Mouse (Mus musculus) T-helper 1 cell (primary cell): ENCODE measurements at regions not wholly inside any gene's neighbourhood (a gene's known extent, or its start where the extent isn't known, plus 50 kb on each side); places are given as distances from the start of the nearest gene placed in this dataset.
"Not testable (repeated sequence)": the region's sequence is repeated elsewhere in the genome, so short reads cannot be mapped to it uniquely, and the experiment has no call there.

Experiments used
- in situ Hi-C: fragments of 300-600 bp; cut with MboI, MseI; formaldehyde crosslinking; loops from one replicate; pipeline ENCODE4 v1.15.1; 2025; ENCODE audit warnings: high pct_unique_total_duplicates

GRCm38 (mm10) chr3:137217926-137218325 is 122.9 kb upstream of the Emcn start:
- in situ Hi-C loops: no loop called here

DNA sequence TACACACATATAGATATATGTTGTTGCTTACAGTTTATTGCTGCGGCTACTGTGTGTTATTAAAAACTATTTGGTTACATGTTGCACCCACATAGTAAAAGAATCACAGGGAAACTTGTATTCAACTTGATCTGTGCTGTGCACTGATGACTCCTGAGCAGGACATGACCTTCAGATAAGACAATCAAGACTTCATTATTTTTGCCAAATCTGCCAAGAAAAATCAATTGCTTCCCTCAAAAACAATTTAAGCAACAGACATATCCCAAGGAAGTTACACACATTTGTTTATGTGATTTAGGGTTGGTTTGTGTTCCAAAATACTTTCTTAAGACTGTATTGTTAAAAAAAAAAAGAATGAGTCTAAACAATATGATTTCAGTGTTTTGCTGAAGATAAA is 114.7 kb upstream of the Emcn start:
- in situ Hi-C loops: no loop called here

DNA sequence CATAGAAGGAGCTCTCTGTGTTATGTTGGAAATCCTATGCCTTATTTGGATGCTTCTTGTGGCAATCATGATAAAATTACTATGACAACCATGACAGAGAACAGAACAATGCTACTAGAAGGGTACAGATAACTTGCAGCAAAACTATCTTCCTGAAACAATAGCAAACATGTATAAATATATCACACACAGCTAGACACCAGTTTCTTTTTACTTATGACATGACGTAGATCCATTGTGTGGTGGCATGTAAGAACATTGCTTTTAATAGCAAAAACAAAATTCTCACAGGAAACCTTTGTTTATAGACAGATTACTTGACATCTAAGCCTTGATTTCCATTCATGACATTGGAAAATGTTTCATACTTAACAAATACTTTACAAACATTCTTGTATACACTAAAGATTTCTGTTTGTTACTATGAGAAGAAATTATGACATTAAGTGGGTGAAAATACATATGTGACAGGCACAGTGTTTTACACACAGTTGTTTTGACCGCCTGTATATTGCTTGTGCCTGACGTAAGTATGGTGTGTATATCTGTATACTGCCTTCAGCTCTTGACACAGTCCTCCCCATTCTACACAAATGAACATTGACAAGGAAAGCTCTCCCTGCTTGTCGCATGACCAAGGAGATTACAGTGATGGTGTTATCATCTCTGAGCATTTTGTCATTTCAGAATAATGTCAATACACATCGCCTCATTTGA is 113.6 kb upstream of the Emcn start:
- in situ Hi-C loops: no loop called here

GRCm38 (mm10) chr3:137228416-137228815 is 112.5 kb upstream of the Emcn start:
- in situ Hi-C loops: no loop called here

DNA sequence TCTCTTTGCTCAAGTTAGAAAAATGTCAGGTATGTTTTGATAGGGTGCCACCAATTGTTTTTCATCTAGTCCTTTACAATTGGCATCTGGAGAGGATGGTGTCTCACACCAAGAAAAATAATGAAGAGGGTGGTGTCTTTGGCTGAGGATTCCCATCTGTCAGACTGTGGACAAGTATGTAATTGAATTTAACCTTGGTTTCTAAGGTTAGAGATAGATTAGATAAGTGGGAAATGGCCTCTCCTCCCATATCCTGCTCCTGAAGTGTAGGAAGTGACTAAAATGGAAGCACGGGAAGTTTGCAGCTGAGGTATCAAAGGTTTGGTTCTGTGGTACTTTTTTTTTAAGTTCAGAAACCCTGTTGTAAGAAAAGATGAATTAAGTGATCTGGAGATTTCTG is 98.0 kb upstream of the Emcn start:
- in situ Hi-C loops: no loop called here

DNA sequence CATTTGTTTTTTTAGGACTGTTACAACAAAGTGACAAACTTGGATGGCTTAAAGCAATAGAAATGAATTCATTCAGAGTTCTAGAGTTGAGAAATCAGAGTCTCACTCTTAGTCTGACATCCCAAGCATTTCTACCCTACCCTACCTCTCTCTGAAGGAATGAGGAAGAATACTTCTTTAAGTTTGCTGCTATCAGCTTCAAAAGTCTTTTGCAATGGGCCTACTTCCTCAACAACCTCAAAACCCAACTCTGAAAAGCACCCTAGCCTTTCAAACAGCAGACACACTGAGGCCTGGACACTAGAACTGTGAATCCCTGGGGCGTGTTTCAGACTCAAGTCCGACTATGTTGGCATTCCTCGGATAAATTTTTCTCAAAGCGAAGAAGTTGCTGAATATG is 77.0 kb upstream of the Emcn start:
- in situ Hi-C loops: no loop called here

DNA sequence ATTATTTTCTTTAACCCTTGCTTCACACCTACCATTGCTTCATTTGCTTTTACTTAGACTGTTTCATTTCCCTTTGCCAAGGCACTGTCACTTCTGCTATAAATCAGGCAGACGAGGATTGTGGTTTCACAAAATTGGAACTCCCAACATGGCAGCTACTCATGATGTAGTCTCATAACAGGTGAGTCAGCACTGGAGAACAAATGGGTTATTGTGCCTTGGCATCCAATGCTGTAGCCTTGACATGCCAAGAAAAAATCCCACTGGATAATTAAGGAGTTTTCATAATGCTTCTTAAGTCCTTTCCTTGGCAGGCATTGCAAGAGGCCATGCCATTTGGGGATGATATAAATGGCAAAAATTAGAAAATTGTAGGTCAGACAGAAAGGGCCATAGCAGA is 73.1 kb upstream of the Emcn start:
- in situ Hi-C loops: no loop called here

DNA sequence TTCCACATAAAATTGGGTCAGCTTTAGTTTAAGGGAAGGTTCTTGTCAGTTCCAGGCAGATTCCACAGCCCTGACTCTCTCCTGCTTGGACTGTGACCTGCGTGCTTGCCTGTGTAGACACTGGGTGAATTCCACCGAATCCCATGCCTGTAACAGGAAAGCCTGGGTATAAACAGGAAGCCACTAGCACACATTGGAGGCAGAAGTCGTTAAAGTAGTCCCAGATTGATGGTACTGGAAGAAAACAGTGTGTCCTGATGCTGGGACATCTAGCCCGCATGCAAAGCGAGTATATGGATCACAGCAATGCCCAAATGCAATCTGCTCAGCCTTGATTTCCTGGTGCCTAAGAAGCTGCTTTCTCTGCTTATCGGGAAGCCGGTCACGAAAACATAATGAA is 65.4 kb upstream of the Emcn start:
- in situ Hi-C loops: no loop called here

GRCm38 (mm10) chr3:137279284-137279683 is 61.6 kb upstream of the Emcn start:
- in situ Hi-C loops: no loop called here

- in situ Hi-C loops: no loop called here
Measured at GRCm38 (mm10) chr3:137281052-137281451, 59.8 kb upstream of the Emcn start.

DNA sequence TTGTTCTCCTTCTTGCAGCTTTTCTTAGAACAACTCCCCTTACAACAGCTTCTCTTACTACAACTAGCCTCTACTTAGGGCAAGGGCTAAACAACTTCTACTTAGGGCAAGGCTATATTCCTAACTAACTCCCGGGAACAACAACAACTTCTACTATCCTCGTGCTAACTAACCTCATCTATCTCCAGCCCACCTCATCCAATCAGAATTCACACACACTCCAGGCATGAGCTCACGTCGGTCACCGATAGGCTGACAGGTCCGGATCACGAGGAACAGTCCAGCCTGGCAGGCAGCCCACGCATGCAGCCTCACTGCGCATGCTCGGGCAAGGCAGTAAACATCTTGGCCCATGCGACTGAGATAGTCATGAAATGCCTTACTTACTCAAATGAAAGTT is 53.3 kb upstream of the Emcn start:
- in situ Hi-C loops: not testable (repeated sequence)

DNA sequence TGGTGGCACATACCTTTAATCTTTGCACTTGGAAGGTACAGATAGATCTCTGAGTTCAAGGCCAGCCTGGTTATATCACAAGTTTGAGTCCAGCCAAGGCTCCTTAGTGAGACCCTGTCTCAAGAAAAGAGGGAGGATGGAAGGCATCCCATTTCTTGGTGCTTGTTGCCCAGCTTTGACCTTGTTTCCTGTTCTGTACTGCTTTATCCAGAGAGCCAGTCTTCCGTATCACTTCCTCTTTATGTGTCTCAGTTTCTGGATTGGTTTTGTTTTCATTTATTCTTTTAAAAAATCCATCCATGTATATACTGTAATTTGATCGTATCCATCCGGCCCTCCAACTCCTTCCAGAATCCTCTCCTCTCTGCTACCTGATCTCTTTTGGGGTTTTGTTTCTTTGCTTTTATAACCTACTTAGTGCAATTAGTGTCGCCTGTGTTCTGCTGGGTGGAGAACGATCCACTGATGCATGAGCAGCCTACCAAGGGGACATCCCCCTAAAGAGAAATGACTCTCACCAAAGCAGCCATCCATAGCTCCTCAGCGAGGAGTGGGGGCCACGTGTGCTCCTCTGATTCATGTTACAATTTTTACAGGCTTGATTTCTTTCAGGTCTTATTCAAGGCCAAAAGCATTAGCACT is 52.4 kb upstream of the Emcn start:
- in situ Hi-C loops: no loop called here

DNA sequence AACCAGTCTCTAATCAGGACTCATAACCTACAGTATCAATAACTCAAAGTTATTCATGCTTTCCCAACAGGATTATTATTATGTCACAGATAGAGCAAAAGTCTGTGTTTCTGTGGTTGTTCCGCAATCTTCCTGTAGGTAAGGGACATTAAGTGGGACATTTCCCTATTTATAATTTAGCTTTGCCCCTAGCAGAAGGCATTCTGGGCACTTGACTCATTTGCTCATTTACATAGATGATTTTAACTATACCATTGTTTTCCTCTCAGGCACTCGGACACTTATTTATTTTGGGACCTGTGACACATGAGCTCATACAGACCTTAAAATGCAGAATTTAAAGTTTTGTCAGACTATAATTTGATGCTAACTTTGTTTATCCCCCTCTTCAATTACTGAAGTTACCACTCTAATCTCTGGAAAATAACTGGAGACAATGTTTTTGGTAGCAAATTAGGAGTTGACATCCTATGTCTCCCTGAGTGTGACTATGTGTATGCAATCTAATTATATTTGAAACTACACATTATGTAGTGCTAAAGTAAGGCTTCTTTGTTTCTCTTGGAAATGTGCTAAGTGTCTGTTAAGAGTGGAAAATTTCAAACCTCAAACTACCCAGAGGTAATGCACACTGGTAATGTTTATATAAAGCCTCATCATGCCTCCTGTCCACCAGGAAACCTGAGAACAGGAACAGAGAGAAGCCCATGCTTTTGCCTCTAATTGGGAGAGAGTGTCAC is 51.8 kb upstream of the Emcn start:
- in situ Hi-C loops: no loop called here

GRCm38 (mm10) chr3:137289683-137289984 is 51.2 kb upstream of the Emcn start:
- in situ Hi-C loops: no loop called here
